Mouse (Mus musculus) embryo, embryonic 9.5 days (tissue): Measurements from ENCODE around the gene Pi16.
A peak's percentile ranks its signal among the peaks of the same experiment; 100 is the strongest.
"Not testable (repeated sequence)": the region's sequence is repeated elsewhere in the genome, so short reads cannot be mapped to it uniquely, and the experiment has no call there.

Experiments
- DNase-seq: peaks from one replicate; pipeline ENCODE4 v3.0.0-alpha.2; 2017; ENCODE audit errors: extremely low spot score

Gene Pi16

GRCm38 (mm10) chr17:29330221-29330620, 12.7 kb downstream of the Pi16 start:
- DNase-seq: no peak

- DNase-seq: no peak
Measured at GRCm38 (mm10) chr17:29330671-29331410, 13.4 kb downstream of the Pi16 start.

GRCm38 (mm10) chr17:29332186-29332685, 14.8 kb downstream of the Pi16 start:
- DNase-seq: no peak

GRCm38 (mm10) chr17:29336266-29336990, 18.9 kb downstream of the Pi16 start:
- no peak for DNase-seq

- no peak for DNase-seq
Measured at GRCm38 (mm10) chr17:29337979-29338823, 20.7 kb downstream of the Pi16 start.

GRCm38 (mm10) chr17:29339170-29339768, 21.8 kb downstream of the Pi16 start:
- DNase-seq: no peak

GRCm38 (mm10) chr17:29340406-29341261, 23.2 kb downstream of the Pi16 start:
- no peak for DNase-seq

- no peak for DNase-seq
Measured at GRCm38 (mm10) chr17:29341591-29342003, 24.1 kb downstream of the Pi16 start.

GRCm38 (mm10) chr17:29342010-29342910, 24.8 kb downstream of the Pi16 start:
- peak; percentile 37 for DNase-seq

- DNase-seq: no peak
Measured at GRCm38 (mm10) chr17:29343241-29343640, 25.8 kb downstream of the Pi16 start.

GRCm38 (mm10) chr17:29345272-29345671, 27.8 kb downstream of the Pi16 start:
- no peak for DNase-seq

- DNase-seq: peak; percentile 62
Measured at GRCm38 (mm10) chr17:29346496-29347125, 29.1 kb downstream of the Pi16 start.

GRCm38 (mm10) chr17:29347126-29347644, 29.7 kb downstream of the Pi16 start:
- no peak for DNase-seq

GRCm38 (mm10) chr17:29347645-29348256, 30.3 kb downstream of the Pi16 start, which contains the start of gene Mtch1:
Gene Mtch1, minus strand, starts transcription at chr17:29347934.
- peak; percentile 100 for DNase-seq

GRCm38 (mm10) chr17:29348996-29349395, 31.5 kb downstream of the Pi16 start:
- DNase-seq: no peak

GRCm38 (mm10) chr17:29351056-29351455, 33.6 kb downstream of the Pi16 start:
- not testable (repeated sequence) for DNase-seq

GRCm38 (mm10) chr17:29355461-29355840, 38.0 kb downstream of the Pi16 start:
- peak; percentile 71 for DNase-seq

- DNase-seq: peak; percentile 53
Measured at GRCm38 (mm10) chr17:29355841-29356478, 38.5 kb downstream of the Pi16 start.
